Comparison of ENCODE assay signal across 14 mouse cellular contexts in the genomic region with DNA sequence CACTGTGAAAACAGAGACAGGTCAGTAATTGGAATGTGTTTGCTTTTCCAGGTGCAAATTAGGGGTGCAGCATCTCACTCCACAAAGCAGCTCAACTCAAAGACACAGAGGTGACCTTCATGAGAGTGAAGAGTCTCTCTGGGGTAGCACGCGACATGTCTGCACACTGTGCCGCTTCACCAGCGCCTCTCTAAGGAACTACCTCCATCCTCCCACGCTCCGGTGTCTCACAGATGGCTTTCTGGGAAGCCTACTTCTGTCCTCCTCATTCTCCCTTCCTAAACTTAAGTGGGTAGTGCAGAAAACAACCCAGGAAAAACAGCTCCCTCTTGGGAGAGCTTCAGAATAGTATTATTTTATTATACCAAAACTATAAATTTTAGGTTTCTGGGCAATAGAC. TPM values are rescaled to one million over a fixed set of nuclear protein-coding genes. Genes with fewer than 3 reads are reported as not detected.
A peak's percentile ranks its signal among the peaks of the same experiment; 100 is the strongest.
DNase-seq lines count a peak whose midpoint lies in the region; ATAC-seq lines count a peak whose summit lies in the region.
"Had no signal": no experiment of that assay in that cellular context is flagged by ENCODE, and none has a peak within 500 bp of the region (broad histone marks: within the 10 kb centered on the region; RNA-seq: fewer than 3 reads in every experiment).

No protein-coding gene starts in this region.

- 0 out of 2 replicates have a peak overlapping the region, but pooled peaks have one; percentile 12 for H3K27ac ChIP-seq in heart, embryonic 16.5 days (ENCODE audit: low read length)
- no peak overlapping the region for H3K27ac ChIP-seq in midbrain, embryonic 16.5 days (ENCODE audit: low read length)
- H3K27ac ChIP-seq: embryonic facial prominence, embryonic 12.5 days; hindbrain, embryonic 13.5 days; intestine, embryonic 15.5 days; liver, embryonic 14.5 days; midbrain, embryonic 15.5 days had no signal

- H3K9me3 ChIP-seq in heart, embryonic 16.5 days (replicated peaks; ENCODE audit: control insufficient read depth, low read length) = no peaks in the 10 kb centered on the region
- no peaks in the 10 kb centered on the region for H3K9me3 ChIP-seq in midbrain, embryonic 16.5 days (replicated peaks; ENCODE audit: control insufficient read depth, low read length, poor library complexity, severe bottlenecking)
- H3K9me3 ChIP-seq: embryonic facial prominence, embryonic 12.5 days; hindbrain, embryonic 13.5 days; intestine, embryonic 15.5 days; midbrain, embryonic 15.5 days had no signal

- H3K36me3 ChIP-seq in heart, embryonic 16.5 days (ENCODE audit: control insufficient read depth, insufficient read depth) = no peaks in the 10 kb centered on the region
- no peaks in the 10 kb centered on the region for H3K36me3 ChIP-seq in midbrain, embryonic 16.5 days (ENCODE audit: control insufficient read depth, insufficient read depth, low read length)
- H3K36me3 ChIP-seq: embryonic facial prominence, embryonic 12.5 days; hindbrain, embryonic 13.5 days; intestine, embryonic 15.5 days; midbrain, embryonic 15.5 days had no signal

- intact Hi-C loops in heart, postnatal 25 days (cut with DNase I) = no loop called here
- intact Hi-C loops in left cerebral cortex, postnatal 14 days (cut with DNase I) = loop anchor here (10.0 kb wide), 1 partner anchor 104 kb away; no protein-coding TSS in a partner anchor

- ATAC-seq in heart, embryonic 16.5 days (replicated peaks; ENCODE audit: extremely low read depth, insufficient read depth, low FRiP score) = no peak
- ATAC-seq in midbrain, embryonic 16.5 days = no peak
- ATAC-seq: activated CD4-positive, CD25-positive, alpha-beta regulatory T cell, adult 4 months; intestine, embryonic 15.5 days; lung, postnatal 0 days; midbrain, embryonic 15.5 days had no signal

- no peak for DNase-seq in heart, postnatal 25 days (ENCODE audit: low spot score)
- peak; percentile 84 for DNase-seq in right cerebral cortex, adult 18-20 months
- no peak for DNase-seq in right cerebral cortex, postnatal 4 days
- DNase-seq in left cerebral cortex, postnatal 14 days (ENCODE audit: low spot score in 2 of 2) = peak; percentile 66
- no peak for DNase-seq in cerebellum, adult 8-10 months

- H3K4me3 ChIP-seq in heart, embryonic 16.5 days (ENCODE audit: low read length) = no peak overlapping the region
- no peak overlapping the region for H3K4me3 ChIP-seq in midbrain, embryonic 16.5 days (ENCODE audit: low read depth, low read length)
- H3K4me3 ChIP-seq: embryonic facial prominence, embryonic 12.5 days; hindbrain, embryonic 13.5 days; intestine, embryonic 15.5 days; midbrain, embryonic 15.5 days had no signal

- no peak overlapping the region for H3K9ac ChIP-seq in heart, embryonic 16.5 days (ENCODE audit: low read length)
- no peak overlapping the region for H3K9ac ChIP-seq in midbrain, embryonic 16.5 days (ENCODE audit: low read depth, low read length)
- H3K9ac ChIP-seq: embryonic facial prominence, embryonic 12.5 days; hindbrain, embryonic 13.5 days; intestine, embryonic 15.5 days; liver, embryonic 14.5 days; midbrain, embryonic 15.5 days had no signal

- WGBS in heart, embryonic 16.5 days = 77% methylated on average over 6 of the region's 6 CpGs
- WGBS in midbrain, embryonic 16.5 days = 97% methylated on average over 6 of the region's 6 CpGs

- peaks cover 39% of the 10 kb centered on the region for H3K4me1 ChIP-seq in heart, embryonic 16.5 days (ENCODE audit: control insufficient read depth, insufficient read depth, low read length)
- no peaks in the 10 kb centered on the region for H3K4me1 ChIP-seq in midbrain, embryonic 16.5 days (ENCODE audit: control insufficient read depth, insufficient read depth, low read length)
- H3K4me1 ChIP-seq: midbrain, embryonic 15.5 days had no signal

- H3K27me3 ChIP-seq in heart, embryonic 16.5 days (ENCODE audit: control insufficient read depth, insufficient read depth, low read length) = no peaks in the 10 kb centered on the region
- no peaks in the 10 kb centered on the region for H3K27me3 ChIP-seq in midbrain, embryonic 16.5 days (ENCODE audit: control insufficient read depth, insufficient read depth, low read depth, low read length)
- H3K27me3 ChIP-seq: embryonic facial prominence, embryonic 12.5 days; hindbrain, embryonic 13.5 days; intestine, embryonic 15.5 days; midbrain, embryonic 15.5 days had no signal

- H3K4me2 ChIP-seq in heart, embryonic 16.5 days (ENCODE audit: low read depth, low read length) = no peak overlapping the region
- H3K4me2 ChIP-seq in midbrain, embryonic 16.5 days (ENCODE audit: low read length) = no peak overlapping the region
- H3K4me2 ChIP-seq: embryonic facial prominence, embryonic 12.5 days; hindbrain, embryonic 13.5 days; intestine, embryonic 15.5 days; midbrain, embryonic 15.5 days had no signal

RNA-seq across cellular contexts. Expression of gene Fndc3b, which starts 12.4 kb away (rescaled TPM):
- polyA plus RNA-seq in heart, embryonic 16.5 days (2015; fragmentation: Nextera tagmentation; extraction: Ambion mirVana) = 21.7 and 24.4 TPM in 2 replicates
- total RNA-seq in heart, postnatal 25 days (2021) = 10 to 100 TPM; 58.5 to 69.4 TPM
- total RNA-seq in left cerebral cortex, postnatal 14 days (2021) = 10 to 100 TPM; 23.2 to 25.2 TPM
- 8.2 and 8.8 TPM in 2 replicates for polyA plus RNA-seq in midbrain, embryonic 16.5 days (2015; fragmentation: Nextera tagmentation; extraction: Ambion mirVana)

Comparison
In these comparisons a context has a peak if more than half of its experiments do, and no peak if none do; other contexts are left out.
1. DNase-seq: peak in right cerebral cortex, adult 18-20 months (single experiment) and left cerebral cortex, postnatal 14 days (2 of 2); none in heart, postnatal 25 days (single experiment), right cerebral cortex, postnatal 4 days (single experiment) and cerebellum, adult 8-10 months (single experiment).